Comparison of ENCODE assay signal across 13 mouse cellular contexts in genomic region chr6:17606915-17607314, GRCm38 (mm10).
"Had no signal": no experiment of that assay in that cellular context is flagged by ENCODE, and none has a peak within 500 bp of the region (broad histone marks: within the 10 kb centered on the region; RNA-seq: fewer than 3 reads in every experiment).

No protein-coding gene starts in this region.

- DNase-seq: lung, adult 18-20 months; lung, embryonic 14.5 days; lung, postnatal 10 days; lung, postnatal 4 days; retina, postnatal 1 day; right cerebral cortex, adult 18-20 months; right cerebral cortex, postnatal 25 days; right cerebral cortex, postnatal 4 days; thymus, adult 18-20 months; thymus, postnatal 14 days; thymus, postnatal 36 days had no signal

- ATAC-seq: midbrain, embryonic 13.5 days; midbrain, embryonic 15.5 days had no signal
